Mouse (Mus musculus) small intestine, adult 2 months (tissue): Measurements from ENCODE around the gene Lmod1. TPM values are rescaled to one million over a fixed set of nuclear protein-coding genes. Genes with fewer than 3 reads are reported as not detected.

ENCODE experiments used
- H3K27ac ChIP-seq: fragments of 200-500 bp; 2 replicates; pipeline ENCODE4 v1.5.1; 2012; ENCODE audit warnings: low read depth, low read length, control low read depth, inconsistent platforms; ENCODE audit not compliant: insufficient read depth
- H3K27me3 ChIP-seq: fragments of 200-500 bp; 2 replicates; pipeline ENCODE4 v1.6.1; 2012; ENCODE audit warnings: mild to moderate bottlenecking, moderate library complexity, low read length, inconsistent platforms; ENCODE audit not compliant: control insufficient read depth, insufficient read depth
- H3K36me3 ChIP-seq: fragments of 200-500 bp; 2 replicates; pipeline ENCODE4 v1.6.1; 2012; ENCODE audit warnings: mild to moderate bottlenecking, low read length, control low read depth, inconsistent platforms; ENCODE audit not compliant: control insufficient read depth, insufficient read depth
- H3K4me1 ChIP-seq: fragments of 200-500 bp; 2 replicates; pipeline ENCODE4 v1.6.1; 2012; ENCODE audit warnings: low read length, inconsistent platforms, mixed read lengths; ENCODE audit not compliant: control insufficient read depth, insufficient read depth, insufficient read length
- H3K4me3 ChIP-seq: fragments of 200-500 bp; 2 replicates; pipeline ENCODE4 v1.5.1; 2012; ENCODE audit warnings: low read depth, mild to moderate bottlenecking, control low read depth, inconsistent platforms, low read length, moderate library complexity
- CTCF ChIP-seq: fragments of 200-500 bp; IDR thresholded peaks from 2 replicates; pipeline ENCODE4 v1.5.1; 2012; ENCODE audit warnings: low read depth, mild to moderate bottlenecking, control low read depth, inconsistent platforms, low read length, moderate library complexity, mixed read lengths; ENCODE audit not compliant: insufficient replicate concordance, insufficient read length; ENCODE audit errors: extremely low read depth
- POLR2A ChIP-seq: fragments of 200-500 bp; IDR thresholded peaks from 2 replicates; pipeline ENCODE4 v1.6.1; 2012; ENCODE audit warnings: low read depth, mild to moderate bottlenecking, control low read depth, inconsistent platforms, low read length, moderate library complexity
- WGBS: fragments of 180-500 bp; shearing (Covaris S2); methylation state at CpG from one replicate; pipeline ENCODE4 v1.1.7; 2018; 5-methylcytosine and 5-hydroxymethylcytosine counted together
- polyA plus RNA-seq: library from polyadenylated mRNA; depleted of rRNA; stranded (reverse); fragments of >200 nt; gene quantifications from 2 replicates; pipeline ENCODE4 v1.2.3, GENCODE M21; 2012; rRNA removed

Gene Lmod1
- polyA plus RNA-seq, 1 experiment: 13.3 TPM

- Histone ChIP-seq H3K27me3 (no peaks in the 10 kb centered on the region), H3K4me3 (no peak overlapping the region), H3K4me1 (no peaks in the 10 kb centered on the region; the same call in 1 of the 2 replicates), H3K36me3 (peaks cover 39% of the 10 kb centered on the region), H3K27ac (no peak overlapping the region)
- 96% methylated on average over 4 of the region's 4 CpGs for WGBS
- TF ChIP-seq CTCF (no peak), POLR2A (no peak)
Observed at GRCm38 (mm10) chr1:135408973-135409372, 84.4 kb downstream of the Lmod1 start.

- TF ChIP-seq POLR2A (no peak), CTCF (no peak)
- Histone ChIP-seq H3K27me3 (no peaks in the 10 kb centered on the region), H3K36me3 (peaks cover 36% of the 10 kb centered on the region), H3K27ac (no peak overlapping the region), H3K4me1 (no peaks in the 10 kb centered on the region; the same call in 1 of the 2 replicates), H3K4me3 (no peak overlapping the region)
- WGBS: 68% methylated on average over 2 of the region's 2 CpGs
Observed at GRCm38 (mm10) chr1:135410967-135411366, 86.4 kb downstream of the Lmod1 start.

GRCm38 (mm10) chr1:135412130-135412529 lies 87.5 kb downstream of the Lmod1 start:
- H3K36me3 ChIP-seq: peaks cover 36% of the 10 kb centered on the region
- no peak overlapping the region for H3K27ac ChIP-seq
- WGBS: 91% methylated on average over 4 of the region's 4 CpGs
- H3K27me3 ChIP-seq: no peaks in the 10 kb centered on the region
- H3K4me1 ChIP-seq: no peaks in the 10 kb centered on the region; the same call in 1 of the 2 replicates
- H3K4me3 ChIP-seq: no peak overlapping the region
- TF ChIP-seq CTCF (no peak), POLR2A (no peak)

- peaks cover 35% of the 10 kb centered on the region for H3K36me3 ChIP-seq
- no peak overlapping the region for H3K4me3 ChIP-seq
- no peaks in the 10 kb centered on the region; the same call in 1 of the 2 replicates for H3K4me1 ChIP-seq
- no peaks in the 10 kb centered on the region for H3K27me3 ChIP-seq
- no peak overlapping the region for H3K27ac ChIP-seq
- TF ChIP-seq CTCF (no peak), POLR2A (no peak)
Observed at GRCm38 (mm10) chr1:135413996-135414395, 89.4 kb downstream of the Lmod1 start.

Other genes with a start within 250 kb of the Lmod1 start
- gene Lgr6, start 219.5 kb upstream of the Lmod1 start, polyA plus RNA-seq: 0.06 and 0.17 TPM in 2 replicates
- gene Ptpn7, start 192.1 kb upstream of the Lmod1 start, polyA plus RNA-seq: 3.9 and 5.4 TPM in 2 replicates
- gene Arl8a, start 178.0 kb upstream of the Lmod1 start, polyA plus RNA-seq: 31.0 and 82.9 TPM in 2 replicates
- gene Gpr37l1, start 157.1 kb upstream of the Lmod1 start, polyA plus RNA-seq: 1.9 and 2.2 TPM in 2 replicates
- 110 and 185 TPM in 2 replicates for gene Elf3, start 66.2 kb upstream of the Lmod1 start, polyA plus RNA-seq
- 66.3 and 103 TPM in 2 replicates for gene Rnpep, start 40.7 kb upstream of the Lmod1 start, polyA plus RNA-seq
- 22.5 and 24.1 TPM in 2 replicates for gene Timm17a, start 11.0 kb upstream of the Lmod1 start, polyA plus RNA-seq
- 3.9 and 6.5 TPM in 2 replicates for gene Shisa4, start 50.4 kb downstream of the Lmod1 start, polyA plus RNA-seq
- gene Ipo9, start 105.7 kb downstream of the Lmod1 start, polyA plus RNA-seq: 20.8 and 28.8 TPM in 2 replicates